Comparison of ENCODE assay signal across 11 mouse cellular contexts in the genomic region with DNA sequence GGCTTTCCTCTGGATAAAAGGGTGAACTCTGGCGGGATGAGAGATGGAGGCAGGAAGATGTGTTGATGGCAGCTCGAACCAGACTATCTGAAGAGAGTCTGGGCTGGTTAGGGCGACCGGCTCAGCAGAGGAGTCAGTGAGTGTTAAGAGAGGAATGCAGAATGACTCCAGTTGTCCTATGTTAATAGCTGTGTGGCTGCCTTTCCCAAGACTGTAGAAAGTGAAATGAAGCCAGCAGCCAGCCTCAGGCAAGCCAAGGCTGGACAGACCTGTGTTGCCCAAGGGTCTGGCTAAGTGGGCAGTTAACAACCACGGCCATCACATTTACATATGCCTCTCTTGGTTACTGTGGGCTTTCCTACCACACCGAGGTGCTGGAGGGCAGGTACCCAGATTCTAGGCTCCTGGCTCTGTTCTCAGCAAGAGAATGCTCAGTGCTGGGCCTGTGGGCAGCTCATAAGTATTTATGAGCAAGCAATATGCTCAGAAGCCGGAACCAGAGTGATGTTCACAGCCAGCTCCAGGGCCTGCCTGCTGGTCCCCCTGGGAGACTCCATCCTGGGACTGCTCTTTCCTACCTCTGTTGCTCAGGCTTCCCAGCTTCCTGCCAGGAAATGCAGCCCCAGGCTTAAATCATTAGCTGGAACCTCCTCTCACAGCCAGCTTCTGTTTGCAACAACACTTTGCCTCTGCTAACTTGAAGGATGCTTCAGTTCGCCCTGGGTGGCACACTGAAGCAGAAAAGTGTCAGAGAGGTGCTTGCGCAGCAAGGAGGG. TPM values are rescaled to one million over a fixed set of nuclear protein-coding genes. Genes with fewer than 3 reads are reported as not detected.
A peak's percentile ranks its signal among the peaks of the same experiment; 100 is the strongest.
DNase-seq lines count a peak whose midpoint lies in the region; ATAC-seq lines count a peak whose summit lies in the region.
"Had no signal": no experiment of that assay in that cellular context is flagged by ENCODE, and none has a peak within 500 bp of the region (broad histone marks: within the 10 kb centered on the region; RNA-seq: fewer than 3 reads in every experiment).

No protein-coding gene starts in this region.

- no peaks in the 10 kb centered on the region for H3K36me3 ChIP-seq in heart, embryonic 11.5 days (ENCODE audit: control insufficient read depth, insufficient read depth, low read length)

- no peak overlapping the region for H3K9ac ChIP-seq in heart, embryonic 11.5 days (ENCODE audit: low read depth, low read length)

- peak; percentile 35 to 42 for DNase-seq in heart, postnatal 14 days
- peak; percentile 40 for DNase-seq in Muller cell, postnatal 12 days (ENCODE audit: inconsistent ontology term)
- DNase-seq in fibroblast of lung, adult 2 months (ENCODE audit: low read depth): peak; percentile 70
- peak; percentile 31 to 48 for DNase-seq in kidney, postnatal 4 days
- no peak for DNase-seq in T-cell, adult 2 months (ENCODE audit: low spot score)
- DNase-seq in right cerebral cortex, postnatal 36 days (ENCODE audit: low spot score in 2 of 2): no peak
- DNase-seq in cerebellum, adult 9-10 months: no peak
- DNase-seq: cerebellum, adult 2 months; lung, adult 18-20 months had no signal

- WGBS in heart, embryonic 11.5 days (ENCODE audit: insufficient replicate concordance): 44% methylated on average over 9 of the region's 9 CpGs

- ATAC-seq in heart, embryonic 11.5 days (replicated peaks; ENCODE audit: insufficient number of reproducible peaks, low FRiP score, low TSS enrichment): no peak

- intact Hi-C loops in heart, postnatal 14 days (cut with DNase I): loop anchor here (5.0 kb wide), 1 partner anchor 45 kb away; no protein-coding TSS in a partner anchor

- no peak overlapping the region for H3K27ac ChIP-seq in heart, embryonic 11.5 days (ENCODE audit: low read depth, low read length)

- H3K4me1 ChIP-seq in heart, embryonic 11.5 days (ENCODE audit: control insufficient read depth, insufficient read depth, low read length): peaks cover 4% of the 10 kb centered on the region; the same call in 1 of the 2 replicates

- H3K4me3 ChIP-seq in heart, embryonic 11.5 days (ENCODE audit: low read depth, low read length): no peak overlapping the region
- H3K4me3 ChIP-seq: myocyte had no signal

- H3K4me2 ChIP-seq in heart, embryonic 11.5 days: no peak overlapping the region

- no peaks in the 10 kb centered on the region for H3K9me3 ChIP-seq in heart, embryonic 11.5 days (replicated peaks; ENCODE audit: control insufficient read depth, low read length)

- H3K27me3 ChIP-seq in heart, embryonic 11.5 days (ENCODE audit: control insufficient read depth, insufficient read depth, low read length): peaks cover 6% of the 10 kb centered on the region; the same call in 1 of the 2 replicates

RNA-seq across cellular contexts. Expression of gene Accsl, which starts 38.8 kb away (rescaled TPM):
- total RNA-seq in heart, postnatal 14 days (2021): not detected
- not detected in 2 replicates for polyA plus RNA-seq in heart, embryonic 11.5 days (2014; fragmentation: Nextera tagmentation; extraction: Ambion mirVana)

RNA-seq across cellular contexts. Expression of gene Gm13889, which starts 49.3 kb away (rescaled TPM):
- total RNA-seq in heart, postnatal 14 days (2021): 10 to 100 TPM; 20.7 to 20.9 TPM
- polyA plus RNA-seq in heart, embryonic 11.5 days (2014; fragmentation: Nextera tagmentation; extraction: Ambion mirVana): 2.8 and 4.1 TPM in 2 replicates

RNA-seq across cellular contexts. Expression of gene Accs, which starts 58.0 kb away (rescaled TPM):
- total RNA-seq in heart, postnatal 14 days (2021): 1 to 10 TPM; 3.4 to 5.0 TPM
- polyA plus RNA-seq in heart, embryonic 11.5 days (2014; fragmentation: Nextera tagmentation; extraction: Ambion mirVana): 6.6 and 7.7 TPM in 2 replicates

Comparison
In these comparisons a context has a peak if more than half of its experiments do, and no peak if none do; other contexts are left out.
1. DNase-seq: peak in heart, postnatal 14 days (2 of 2), Muller cell, postnatal 12 days (single experiment), fibroblast of lung, adult 2 months (single experiment) and kidney, postnatal 4 days (2 of 2); none in T-cell, adult 2 months (single experiment), right cerebral cortex, postnatal 36 days (0 of 2) and cerebellum, adult 9-10 months (single experiment).